Comparison of ENCODE assay signal across 24 mouse cellular contexts in the genomic region with DNA sequence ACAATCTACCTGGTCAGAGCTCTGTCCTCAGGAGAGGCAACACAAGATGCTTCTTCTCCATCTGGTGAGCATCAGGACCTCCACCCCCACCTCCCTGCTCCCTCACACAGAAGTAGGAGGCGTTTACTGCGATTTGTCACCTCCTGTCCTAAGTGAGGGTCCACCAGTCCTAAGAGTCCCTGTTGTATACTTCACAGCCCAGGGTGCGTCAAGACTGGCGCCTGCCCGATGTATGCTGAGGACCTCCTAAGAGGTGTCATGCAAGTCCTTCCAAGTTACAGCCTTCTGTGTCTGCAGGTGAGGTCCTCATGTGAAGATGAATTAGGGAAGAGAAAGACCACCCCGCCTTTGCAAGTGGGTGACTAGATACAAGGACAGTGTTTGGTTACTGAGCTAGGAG. TPM values are rescaled to one million over a fixed set of nuclear protein-coding genes. Genes with fewer than 3 reads are reported as not detected.
DNase-seq lines count a peak whose midpoint lies in the region; ATAC-seq lines count a peak whose summit lies in the region.
"Had no signal": no experiment of that assay in that cellular context is flagged by ENCODE, and none has a peak within 500 bp of the region (broad histone marks: within the 10 kb centered on the region; RNA-seq: fewer than 3 reads in every experiment).

No protein-coding gene starts in this region.

- DNase-seq in heart, adult 11 months: peak; percentile 84
- peak; percentile 23 for DNase-seq in intestine, embryonic 14.5 days (ENCODE audit: low spot score)
- DNase-seq in midbrain, embryonic 10.5 days (ENCODE audit: low spot score): no peak
- DNase-seq: adrenal gland, adult 8-10 months; adrenal gland, postnatal 14 days; adrenal gland, postnatal 36 days; B cell, adult 2 months; cerebellum, adult 11-12 months; cerebellum, adult 2 months; cerebellum, adult 9-10 months; cerebellum, postnatal 10 days; cerebellum, postnatal 25 days had no signal

- no peak overlapping the region for H3K9ac ChIP-seq in heart, embryonic 12.5 days
- no peak overlapping the region for H3K9ac ChIP-seq in intestine, embryonic 14.5 days (ENCODE audit: low read length)
- no peak overlapping the region for H3K9ac ChIP-seq in intestine, embryonic 16.5 days (ENCODE audit: low read depth, low read length)
- no peak overlapping the region for H3K9ac ChIP-seq in midbrain, embryonic 13.5 days (replicated peaks)
- H3K9ac ChIP-seq: embryonic facial prominence, embryonic 12.5 days; forebrain, embryonic 13.5 days; forebrain, embryonic 15.5 days had no signal

- WGBS in heart, embryonic 12.5 days: 72% methylated on average over 6 of the region's 6 CpGs
- 67% methylated on average over 6 of the region's 6 CpGs for WGBS in intestine, embryonic 14.5 days
- 79% methylated on average over 6 of the region's 6 CpGs for WGBS in intestine, embryonic 16.5 days
- 88% methylated on average over 6 of the region's 6 CpGs for WGBS in midbrain, embryonic 10.5 days
- WGBS in midbrain, embryonic 13.5 days: 97% methylated on average over 6 of the region's 6 CpGs

- H3K27me3 ChIP-seq in heart, embryonic 12.5 days (replicated peaks): no peaks in the 10 kb centered on the region
- no peaks in the 10 kb centered on the region for H3K27me3 ChIP-seq in intestine, embryonic 14.5 days (replicated peaks; ENCODE audit: control insufficient read depth, insufficient read depth, low read length)
- no peaks in the 10 kb centered on the region; the same call in 1 of the 2 replicates for H3K27me3 ChIP-seq in intestine, embryonic 16.5 days (replicated peaks; ENCODE audit: control insufficient read depth, insufficient read depth, low read length)
- no peaks in the 10 kb centered on the region for H3K27me3 ChIP-seq in midbrain, embryonic 10.5 days (ENCODE audit: low read depth, poor library complexity, severe bottlenecking)
- H3K27me3 ChIP-seq in midbrain, embryonic 13.5 days: no peaks in the 10 kb centered on the region
- H3K27me3 ChIP-seq: CH12.LX; embryonic facial prominence, embryonic 12.5 days; forebrain, embryonic 13.5 days; forebrain, embryonic 15.5 days; Patski had no signal

- H3K27ac ChIP-seq in heart, embryonic 12.5 days (ENCODE audit: poor library complexity, severe bottlenecking): no peak overlapping the region
- H3K27ac ChIP-seq in intestine, embryonic 14.5 days (ENCODE audit: low read depth): no peak overlapping the region
- no peak overlapping the region for H3K27ac ChIP-seq in intestine, embryonic 16.5 days (ENCODE audit: low read length)
- H3K27ac ChIP-seq in midbrain, embryonic 10.5 days (replicated peaks): 0 out of 2 replicates have a peak overlapping the region, but pooled peaks have one; percentile 6
- H3K27ac ChIP-seq in midbrain, embryonic 13.5 days: no peak overlapping the region
- H3K27ac ChIP-seq: embryonic facial prominence, embryonic 10.5 days; embryonic facial prominence, embryonic 12.5 days; forebrain, embryonic 13.5 days; forebrain, embryonic 15.5 days had no signal

- H3K36me3 ChIP-seq in heart, embryonic 12.5 days: no peaks in the 10 kb centered on the region
- no peaks in the 10 kb centered on the region for H3K36me3 ChIP-seq in intestine, embryonic 14.5 days (ENCODE audit: control insufficient read depth, insufficient read depth, low read length)
- no peaks in the 10 kb centered on the region for H3K36me3 ChIP-seq in intestine, embryonic 16.5 days (ENCODE audit: control insufficient read depth, insufficient read depth, low read length)
- no peaks in the 10 kb centered on the region for H3K36me3 ChIP-seq in midbrain, embryonic 10.5 days
- H3K36me3 ChIP-seq in midbrain, embryonic 13.5 days: no peaks in the 10 kb centered on the region
- H3K36me3 ChIP-seq: embryonic facial prominence, embryonic 10.5 days; embryonic facial prominence, embryonic 12.5 days; forebrain, embryonic 15.5 days; G1E had no signal

- H3K4me1 ChIP-seq in heart, embryonic 12.5 days (replicated peaks): peaks cover 12% of the 10 kb centered on the region; the same call in 1 of the 2 replicates
- no peaks in the 10 kb centered on the region for H3K4me1 ChIP-seq in intestine, embryonic 14.5 days (replicated peaks; ENCODE audit: control insufficient read depth, insufficient read depth, low read length)
- H3K4me1 ChIP-seq in intestine, embryonic 16.5 days (ENCODE audit: control insufficient read depth, insufficient read depth, low read length): peaks cover 3% of the 10 kb centered on the region; the same call in 1 of the 2 replicates
- H3K4me1 ChIP-seq in midbrain, embryonic 10.5 days: no peaks in the 10 kb centered on the region
- no peaks in the 10 kb centered on the region for H3K4me1 ChIP-seq in midbrain, embryonic 13.5 days (replicated peaks)
- H3K4me1 ChIP-seq: embryonic facial prominence, embryonic 12.5 days; forebrain, embryonic 13.5 days; forebrain, embryonic 15.5 days had no signal

- no peaks in the 10 kb centered on the region for H3K9me3 ChIP-seq in heart, embryonic 12.5 days (replicated peaks)
- 0 out of 2 replicates have a peak, but pooled peaks cover 3% of the 10 kb centered on the region for H3K9me3 ChIP-seq in intestine, embryonic 14.5 days (ENCODE audit: control insufficient read depth, low read length)
- no peaks in the 10 kb centered on the region; the same call in 1 of the 2 replicates for H3K9me3 ChIP-seq in intestine, embryonic 16.5 days (ENCODE audit: control insufficient read depth, low read length)
- no peaks in the 10 kb centered on the region for H3K9me3 ChIP-seq in midbrain, embryonic 10.5 days (replicated peaks)
- H3K9me3 ChIP-seq in midbrain, embryonic 13.5 days: no peaks in the 10 kb centered on the region
- H3K9me3 ChIP-seq: embryonic facial prominence, embryonic 10.5 days; embryonic facial prominence, embryonic 12.5 days; forebrain, embryonic 13.5 days; forebrain, embryonic 15.5 days; G1E had no signal

- H3K4me2 ChIP-seq in heart, embryonic 12.5 days: no peak overlapping the region
- H3K4me2 ChIP-seq in intestine, embryonic 14.5 days (ENCODE audit: low read length): no peak overlapping the region
- no peak overlapping the region for H3K4me2 ChIP-seq in intestine, embryonic 16.5 days (ENCODE audit: low read depth, low read length)
- H3K4me2 ChIP-seq in midbrain, embryonic 13.5 days (replicated peaks): no peak overlapping the region
- H3K4me2 ChIP-seq: embryonic facial prominence, embryonic 12.5 days; forebrain, embryonic 13.5 days; forebrain, embryonic 15.5 days had no signal

- no peak for ATAC-seq in heart, embryonic 12.5 days (ENCODE audit: insufficient number of reproducible peaks, low FRiP score)
- no peak for ATAC-seq in intestine, embryonic 14.5 days (replicated peaks; ENCODE audit: low FRiP score, low TSS enrichment, low read depth)
- ATAC-seq in intestine, embryonic 16.5 days: no peak
- ATAC-seq in midbrain, embryonic 13.5 days: no peak
- ATAC-seq: activated CD4-positive, CD25-positive, alpha-beta regulatory T cell, adult 4 months; CD4-positive, CD25-positive, alpha-beta regulatory T cell, adult 4 months; forebrain, embryonic 13.5 days; forebrain, embryonic 15.5 days; Patski had no signal

- H3K4me3 ChIP-seq in heart, embryonic 12.5 days: no peak overlapping the region
- H3K4me3 ChIP-seq in intestine, embryonic 14.5 days (ENCODE audit: low read depth, low read length): no peak overlapping the region
- H3K4me3 ChIP-seq in intestine, embryonic 16.5 days (ENCODE audit: low read length): no peak overlapping the region
- H3K4me3 ChIP-seq in midbrain, embryonic 10.5 days: no peak overlapping the region
- no peak overlapping the region for H3K4me3 ChIP-seq in midbrain, embryonic 13.5 days (replicated peaks)
- H3K4me3 ChIP-seq: embryonic facial prominence, embryonic 10.5 days; embryonic facial prominence, embryonic 12.5 days; forebrain, embryonic 13.5 days; forebrain, embryonic 15.5 days had no signal

RNA-seq across cellular contexts. Expression of gene Ddx1, which starts 48.4 kb away (rescaled TPM):
- polyA plus RNA-seq in heart, embryonic 12.5 days (2016; fragmentation: Nextera tagmentation; extraction: Ambion mirVana): 97.4 and 102 TPM in 2 replicates
- 149 and 170 TPM in 2 replicates for polyA plus RNA-seq in intestine, embryonic 14.5 days (2014; fragmentation: Nextera tagmentation; extraction: Ambion mirVana)
- 111 and 123 TPM in 2 replicates for polyA plus RNA-seq in intestine, embryonic 16.5 days (2015; fragmentation: Nextera tagmentation; extraction: Ambion mirVana)
- 194 and 202 TPM in 2 replicates for polyA plus RNA-seq in midbrain, embryonic 10.5 days (2016; fragmentation: Nextera tagmentation; extraction: Ambion mirVana)
- polyA plus RNA-seq in midbrain, embryonic 13.5 days (2015; fragmentation: Nextera tagmentation; extraction: Ambion mirVana): 129 and 136 TPM in 2 replicates
